Mouse (Mus musculus) layer of hippocampus, postnatal 25 days (tissue): ENCODE measurements around the gene Nectin3. TPM values are rescaled to one million over a fixed set of nuclear protein-coding genes. Genes with fewer than 3 reads are reported as not detected.
"Not testable (repeated sequence)": the region's sequence is repeated elsewhere in the genome, so short reads cannot be mapped to it uniquely, and the experiment has no call there.

ENCODE experiments used
- DNase-seq, 2 experiments: peaks; one replicate each; pipeline ENCODE4 v3.0.0; 2022; ENCODE audit warnings: mixed read lengths in 2 of 2, low spot score in 1 of 2; ENCODE audit errors: extremely low spot score in 1 of 2
- total RNA-seq, 2 experiments: library from RNA; stranded (reverse); gene quantifications; 2 replicates each; pipeline ENCODE4 v1.2.3; 2021

Gene Nectin3
- total RNA-seq, 2 experiments from 2014 or later: 50.0 to 56.8 TPM

GRCm38 (mm10) chr16:46431317-46431716, 67.0 kb downstream of the Nectin3 start:
- DNase-seq: no peak

DNA sequence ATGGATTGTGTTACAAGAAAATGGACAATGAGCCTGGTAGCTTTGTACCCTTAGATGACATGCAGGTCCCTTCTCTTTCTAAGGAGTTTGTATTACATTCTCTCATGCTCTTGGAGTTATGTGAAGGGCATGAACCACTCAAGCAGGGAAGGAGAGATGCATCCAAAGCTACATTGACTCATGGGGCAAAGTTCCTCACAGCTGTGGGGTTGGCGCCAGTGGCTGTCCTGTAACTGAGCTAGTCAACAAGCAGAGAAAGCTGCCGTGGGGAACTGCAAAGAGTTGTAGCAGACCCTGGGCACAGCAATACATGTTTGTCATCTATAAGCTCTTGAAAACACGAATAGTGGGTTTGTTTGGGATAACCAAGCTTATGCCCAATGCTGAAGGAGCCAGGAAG, 82.1 kb downstream of the Nectin3 start:
- no peak for DNase-seq

GRCm38 (mm10) chr16:46410739-46411057, 87.6 kb downstream of the Nectin3 start:
- no peak for DNase-seq

DNA sequence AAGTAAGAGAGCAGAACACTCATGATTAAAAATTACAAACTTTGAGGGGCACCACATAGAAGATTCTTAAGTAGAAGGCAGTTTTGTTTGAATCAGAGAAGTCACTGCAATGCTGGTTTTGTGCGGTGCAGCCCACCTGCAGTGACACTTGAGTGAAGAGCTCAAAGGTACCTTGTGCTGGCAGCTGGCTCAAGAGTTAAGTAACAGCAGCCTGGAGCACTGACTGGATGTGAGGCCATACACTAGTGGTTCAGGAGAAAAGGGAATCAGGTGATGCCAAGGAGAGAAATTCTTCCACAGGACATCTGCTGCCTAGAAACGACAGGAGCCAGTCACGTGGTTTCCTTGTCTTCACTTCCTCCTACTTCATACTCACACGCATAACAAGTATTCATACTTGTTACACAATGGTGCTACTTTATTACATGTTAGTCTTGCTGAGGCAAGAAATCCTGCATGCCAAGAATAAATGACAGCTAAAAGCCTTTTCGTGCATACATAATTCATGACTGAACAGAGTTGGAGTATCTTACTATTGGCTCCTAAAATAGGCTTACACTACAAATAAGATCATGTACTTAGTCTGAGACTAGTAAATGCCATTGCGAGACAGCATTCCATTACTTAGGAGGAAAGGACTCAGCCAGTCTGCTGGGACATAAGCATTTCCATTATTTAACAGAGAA, 88.1 kb downstream of the Nectin3 start:
- DNase-seq: no peak

DNA sequence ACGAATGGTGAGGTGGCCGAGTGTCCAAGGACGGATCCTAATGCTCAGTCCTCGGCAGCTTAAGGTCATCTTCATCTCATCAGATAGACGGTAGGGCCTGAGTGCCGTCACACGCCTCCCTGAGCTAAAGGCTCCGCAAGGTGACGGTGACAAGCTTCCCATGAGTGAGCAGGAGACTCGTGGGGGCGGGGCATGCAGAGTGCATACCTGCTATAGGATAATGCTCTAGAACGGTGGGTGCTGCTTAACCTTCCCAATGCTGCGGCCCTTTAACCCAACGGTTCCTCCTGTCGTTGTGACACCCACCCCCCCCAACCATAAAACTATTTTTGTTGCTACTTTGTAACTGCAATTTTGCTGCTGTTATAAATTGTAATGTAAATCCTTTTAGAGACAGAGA, 90.3 kb downstream of the Nectin3 start:
- DNase-seq: no peak

DNA sequence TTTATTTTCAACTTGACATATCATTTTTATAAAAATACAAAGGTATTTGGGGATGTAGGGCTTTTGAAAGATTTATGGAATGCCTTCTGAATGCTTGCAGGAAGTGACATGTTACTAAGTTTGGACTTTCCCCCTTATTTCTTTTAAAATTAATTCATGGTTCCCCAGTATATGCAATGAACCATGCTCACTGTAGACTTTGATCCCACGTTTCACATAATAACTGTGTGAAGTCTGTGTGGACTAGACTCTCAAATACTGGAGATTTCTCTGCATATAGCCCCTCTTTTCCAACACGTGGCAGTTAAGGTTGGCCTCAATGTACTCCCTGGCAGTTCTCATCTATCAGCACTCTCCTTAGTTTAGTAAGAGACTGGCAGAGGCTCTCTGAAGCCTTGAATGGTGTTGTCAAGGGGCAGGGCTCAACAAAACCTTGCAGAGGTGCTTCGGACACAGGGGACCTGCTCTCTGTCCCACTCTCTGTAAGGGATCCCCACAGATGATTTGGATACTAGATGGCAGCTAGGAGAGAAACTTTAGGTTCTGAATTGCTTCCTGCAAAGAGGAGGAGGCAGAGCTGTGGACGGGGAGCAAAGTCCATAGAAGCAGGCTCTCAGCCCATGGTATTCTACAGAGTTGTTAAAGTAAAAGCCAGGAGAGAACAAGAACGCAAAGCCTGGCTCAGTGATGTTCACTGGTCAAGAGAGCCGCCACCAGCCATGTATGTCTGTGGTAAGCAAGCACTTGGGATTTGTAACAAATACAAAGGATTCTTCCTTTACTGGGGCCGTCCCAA, 91.3 kb downstream of the Nectin3 start:
- no peak for DNase-seq

- no peak for DNase-seq
Measured at GRCm38 (mm10) chr16:46397945-46398344, 100.4 kb downstream of the Nectin3 start.

DNA sequence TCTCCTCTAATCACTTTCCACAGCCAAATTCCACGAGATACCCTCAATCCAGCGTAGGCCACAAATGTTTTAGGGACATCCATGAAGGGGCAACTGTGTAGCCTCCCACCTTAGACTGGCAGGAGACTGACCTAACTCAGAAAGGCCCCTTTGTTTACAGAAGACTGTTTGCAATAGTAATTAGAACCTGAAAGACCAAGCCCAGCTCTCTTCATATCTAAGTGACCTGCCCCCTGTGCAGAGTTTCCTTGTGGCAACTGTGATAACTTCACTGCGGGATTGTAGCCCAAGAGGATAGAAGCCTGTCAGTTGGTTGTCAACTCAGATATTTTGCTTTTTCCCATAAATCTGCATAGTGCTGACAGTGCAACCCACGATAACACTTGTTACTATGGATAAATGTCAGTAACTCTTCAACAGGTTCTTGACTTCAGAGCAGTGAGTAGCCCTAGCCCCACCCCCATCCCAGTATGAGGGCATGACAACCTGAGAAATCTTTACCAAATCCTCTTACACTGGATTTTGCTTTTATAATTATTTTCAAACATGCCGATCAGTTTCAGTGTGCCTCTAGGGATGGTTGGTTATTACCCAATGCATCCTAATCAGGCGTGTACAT, 108.8 kb downstream of the Nectin3 start:
- DNase-seq: no peak

DNA sequence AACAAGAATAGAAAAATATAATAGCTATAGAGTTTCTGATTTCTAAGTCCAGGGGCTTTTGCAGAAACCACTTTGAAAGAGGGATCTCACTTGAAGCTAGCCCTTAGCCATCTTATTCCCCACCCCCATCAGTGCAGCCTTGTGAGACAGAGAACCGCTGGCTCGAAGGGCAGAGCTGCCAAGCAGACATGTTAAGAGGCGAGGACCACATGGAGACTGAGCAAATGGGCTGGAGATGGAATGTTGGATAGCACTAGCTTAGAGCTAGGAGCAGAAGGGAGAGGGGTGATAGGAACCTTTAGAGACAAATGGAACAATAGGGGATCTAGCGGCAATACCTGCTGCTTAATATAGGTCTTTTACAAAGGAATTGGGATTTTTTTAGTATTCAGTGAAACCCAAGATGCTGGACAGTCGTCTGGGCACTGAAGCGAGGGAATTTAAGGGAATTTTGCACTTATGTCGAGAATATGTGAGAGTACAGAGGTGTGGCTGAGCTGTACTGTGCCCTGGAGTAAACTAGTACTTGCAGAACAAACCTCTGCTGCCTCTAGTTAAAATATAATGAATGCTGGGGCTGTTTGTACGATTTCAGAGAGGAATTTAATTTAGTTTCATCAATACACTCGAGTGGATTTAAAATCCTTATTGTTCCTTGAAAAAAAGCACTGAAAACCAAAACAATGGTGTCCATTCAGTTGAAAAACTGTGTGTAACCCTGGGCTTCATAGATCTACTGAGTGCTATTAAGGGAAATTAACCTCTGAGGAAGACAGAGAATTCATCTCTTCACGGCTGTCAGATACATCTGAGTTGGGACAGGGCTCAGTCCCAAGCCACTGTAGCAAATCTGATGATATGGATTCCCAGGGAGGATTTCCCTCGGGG, 109.6 kb downstream of the Nectin3 start:
- no peak for DNase-seq

- DNase-seq: no peak
Measured at GRCm38 (mm10) chr16:46384279-46384678, 114.0 kb downstream of the Nectin3 start.

DNA sequence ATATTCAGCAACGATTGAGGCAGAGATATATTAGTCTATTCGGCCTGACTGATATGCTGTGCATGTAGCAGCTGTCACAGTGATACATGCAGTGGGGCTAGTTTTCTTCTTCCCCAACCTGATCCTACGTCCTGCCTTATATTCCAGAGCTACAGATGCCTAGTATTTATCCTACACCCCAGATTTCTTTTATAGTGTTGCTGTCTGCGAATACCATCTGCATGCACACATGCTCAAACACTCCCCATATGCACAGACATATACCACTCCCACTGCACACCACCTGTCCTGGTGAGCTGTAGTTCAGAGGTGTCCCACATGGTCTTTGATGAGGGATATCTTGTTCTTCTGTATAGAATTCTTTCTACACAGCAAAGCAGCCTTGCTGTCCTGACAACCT, 115.0 kb downstream of the Nectin3 start:
- no peak for DNase-seq

- DNase-seq: no peak
Measured at GRCm38 (mm10) chr16:46376575-46376974, 121.8 kb downstream of the Nectin3 start.

DNA sequence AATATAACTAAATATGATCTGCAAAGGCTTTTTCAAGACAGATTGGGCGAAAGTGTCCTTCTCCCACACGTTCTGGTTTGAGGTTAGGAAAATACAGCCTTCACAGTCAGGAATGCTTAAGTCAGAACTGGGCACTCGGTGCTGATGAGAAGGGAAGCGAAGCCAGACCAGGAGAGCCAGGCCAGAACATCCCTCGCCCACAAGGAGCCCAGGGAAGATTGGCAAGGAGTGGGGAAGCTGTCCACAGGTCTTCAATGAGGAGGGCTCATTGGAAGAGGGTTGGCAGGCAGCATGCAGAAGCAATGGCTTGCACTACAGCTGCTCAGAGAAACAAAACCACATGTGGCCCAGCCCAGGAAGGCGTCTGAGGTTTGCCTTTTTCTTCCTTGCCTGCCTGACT, 136.3 kb downstream of the Nectin3 start:
- DNase-seq: no peak

DNA sequence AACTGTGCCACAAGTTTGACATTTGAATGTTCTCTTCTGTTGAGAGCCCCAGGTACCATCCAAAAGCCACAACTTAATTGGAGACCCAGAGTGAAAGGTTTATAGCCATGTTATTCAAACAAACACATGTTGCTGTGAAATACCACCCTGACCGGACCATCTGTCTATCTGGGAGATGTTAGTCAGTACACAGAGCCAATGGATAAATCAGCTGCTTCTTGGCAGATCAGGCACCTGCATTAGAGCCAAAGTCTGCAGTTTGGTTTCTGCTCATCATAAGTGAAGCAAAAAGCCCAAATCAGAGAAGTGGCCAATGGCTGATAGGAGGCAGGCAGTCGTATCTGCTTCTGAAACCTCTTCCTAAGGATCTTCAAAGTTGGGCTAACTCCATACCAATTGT, 140.7 kb downstream of the Nectin3 start:
- DNase-seq: not testable (repeated sequence)

DNA sequence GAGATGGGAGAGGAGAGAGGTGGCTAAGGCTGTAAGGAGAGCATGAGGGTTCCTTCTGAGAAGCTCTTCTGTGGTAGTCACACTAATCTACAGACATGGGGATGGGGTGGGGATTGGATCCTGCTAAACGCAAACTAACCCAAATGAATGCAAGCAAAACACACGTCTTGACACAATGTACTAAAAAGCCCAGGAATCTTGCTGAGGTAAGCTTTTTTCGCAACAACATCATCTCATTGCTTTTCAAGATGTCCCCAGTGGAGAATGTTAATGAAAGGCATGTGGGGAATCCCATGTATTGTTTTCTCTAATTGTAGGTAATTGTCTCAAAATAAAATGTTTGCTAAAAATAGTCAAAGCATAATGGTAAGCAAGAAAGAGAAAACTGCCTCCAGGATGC, 141.7 kb downstream of the Nectin3 start:
- no peak for DNase-seq
